Mouse (Mus musculus) limb, embryonic 13.5 days (tissue): ENCODE results near the gene Add2. TPM values are rescaled to one million over a fixed set of nuclear protein-coding genes. Genes with fewer than 3 reads are reported as not detected.

Experiments used
- ATAC-seq: fragments of 200-750 bp; cut with Nextera tagmentation; 2 replicates; pipeline ENCODE4 v1.8.0; 2017; ENCODE audit warnings: low read depth, moderate number of reproducible peaks, moderate TSS enrichment; ENCODE audit not compliant: low FRiP score
- H3K27ac ChIP-seq: fragments of 300-500 bp; sonication (generic); 2 replicates; pipeline ENCODE4 v1.5.1; 2015; ENCODE audit warnings: inconsistent platforms, mild to moderate bottlenecking, moderate library complexity
- H3K27me3 ChIP-seq: fragments of 300-500 bp; sonication (generic); 2 replicates; pipeline ENCODE4 v1.6.1; 2015; ENCODE audit warnings: mild to moderate bottlenecking, inconsistent platforms
- H3K36me3 ChIP-seq: fragments of 300-500 bp; sonication (generic); 2 replicates; pipeline ENCODE4 v1.6.1; 2015; ENCODE audit warnings: inconsistent platforms, mild to moderate bottlenecking, moderate library complexity
- H3K4me1 ChIP-seq: fragments of 300-500 bp; sonication (generic); 2 replicates; pipeline ENCODE4 v1.6.1; 2015; ENCODE audit warnings: inconsistent platforms
- H3K4me2 ChIP-seq: fragments of 300-500 bp; sonication (generic); replicated peaks from 2 replicates; pipeline ENCODE4 v1.6.1; 2015; ENCODE audit warnings: inconsistent platforms, mild to moderate bottlenecking, moderate library complexity
- H3K4me3 ChIP-seq: fragments of 300-500 bp; sonication (generic); 2 replicates; pipeline ENCODE4 v1.5.1; 2015; ENCODE audit warnings: moderate library complexity, mild to moderate bottlenecking, inconsistent platforms
- H3K9ac ChIP-seq: fragments of 300-500 bp; sonication (generic); 2 replicates; pipeline ENCODE4 v1.6.1; 2015; ENCODE audit warnings: mild to moderate bottlenecking, inconsistent platforms
- H3K9me3 ChIP-seq: fragments of 300-500 bp; sonication (generic); 2 replicates; pipeline ENCODE4 v1.6.1; 2016; ENCODE audit warnings: inconsistent platforms
- WGBS: fragments of 180-500 bp; shearing (Covaris S2); methylation state at CpG from one replicate; pipeline ENCODE4 v1.1.7; 2015; 5-methylcytosine and 5-hydroxymethylcytosine counted together
- polyA plus RNA-seq: library from polyadenylated mRNA; unstranded; fragments of >200 nt; fragmentation: Nextera tagmentation; extraction: Ambion mirVana; gene quantifications from 2 replicates; pipeline ENCODE4 v1.2.1, GENCODE M21; 2015

The Add2 gene
- polyA plus RNA-seq, 1 experiment from 2014 or later = 4.1 TPM

- H3K4me2 ChIP-seq = no peak overlapping the region
- H3K4me1 ChIP-seq = peaks cover 12% of the 10 kb centered on the region
- H3K27ac ChIP-seq = no peak overlapping the region
- H3K27me3 ChIP-seq = 0 out of 2 replicates have a peak, but pooled peaks cover 5% of the 10 kb centered on the region
- no peak for ATAC-seq
- WGBS = 73% methylated on average over 8 of the region's 8 CpGs
- no peak overlapping the region for H3K4me3 ChIP-seq
- 0 out of 2 replicates have a peak, but pooled peaks cover 5% of the 10 kb centered on the region for H3K9me3 ChIP-seq
- no peak overlapping the region for H3K9ac ChIP-seq
- H3K36me3 ChIP-seq = no peaks in the 10 kb centered on the region
Measured at GRCm38 (mm10) chr6:86153436-86153990, 125.0 kb downstream of the Add2 start.

GRCm38 (mm10) chr6:86154006-86154405 is 125.5 kb downstream of the Add2 start:
- Histone ChIP-seq H3K27me3 (0 out of 2 replicates have a peak, but pooled peaks cover 5% of the 10 kb centered on the region), H3K9ac (no peak overlapping the region), H3K4me2 (no peak overlapping the region), H3K4me3 (no peak overlapping the region), H3K4me1 (peaks cover 7% of the 10 kb centered on the region; the same call in 1 of the 2 replicates), H3K36me3 (no peaks in the 10 kb centered on the region), H3K27ac (no peak overlapping the region), H3K9me3 (0 out of 2 replicates have a peak, but pooled peaks cover 5% of the 10 kb centered on the region)
- ATAC-seq = no peak
- WGBS = 84% methylated on average over 5 of the region's 5 CpGs

- Histone ChIP-seq H3K4me1 (peaks cover 7% of the 10 kb centered on the region; the same call in 1 of the 2 replicates), H3K27ac (no peak overlapping the region), H3K27me3 (0 out of 2 replicates have a peak, but pooled peaks cover 5% of the 10 kb centered on the region), H3K36me3 (no peaks in the 10 kb centered on the region), H3K4me2 (no peak overlapping the region), H3K9ac (no peak overlapping the region), H3K9me3 (0 out of 2 replicates have a peak, but pooled peaks cover 5% of the 10 kb centered on the region), H3K4me3 (no peak overlapping the region)
- WGBS = 54% methylated on average over 2 of the region's 2 CpGs
- ATAC-seq = no peak
Measured at GRCm38 (mm10) chr6:86154481-86154880, 126.0 kb downstream of the Add2 start.

- H3K9ac ChIP-seq = no peak overlapping the region
- H3K36me3 ChIP-seq = no peaks in the 10 kb centered on the region
- 62% methylated on average over 17 of the region's 17 CpGs for WGBS
- peaks cover 7% of the 10 kb centered on the region; the same call in 1 of the 2 replicates for H3K4me1 ChIP-seq
- no peak overlapping the region for H3K27ac ChIP-seq
- H3K4me3 ChIP-seq = no peak overlapping the region
- H3K9me3 ChIP-seq = no peaks in the 10 kb centered on the region
- peak overlapping the region; percentile 27 for H3K4me2 ChIP-seq
- ATAC-seq = peak; percentile 54
- H3K27me3 ChIP-seq = 0 out of 2 replicates have a peak, but pooled peaks cover 5% of the 10 kb centered on the region
Measured at GRCm38 (mm10) chr6:86157253-86158234, 129.1 kb downstream of the Add2 start.

- Histone ChIP-seq H3K9ac (no peak overlapping the region), H3K4me1 (peaks cover 7% of the 10 kb centered on the region; the same call in 1 of the 2 replicates)
- WGBS = 66% methylated on average over 3 of the region's 3 CpGs
Measured at GRCm38 (mm10) chr6:86160878-86161277, 132.4 kb downstream of the Add2 start.

GRCm38 (mm10) chr6:86161586-86161985 is 133.1 kb downstream of the Add2 start:
- no peak for ATAC-seq
- WGBS = 57% methylated on average over 7 of the region's 7 CpGs
- no peak overlapping the region for H3K4me3 ChIP-seq

More at GRCm38 (mm10) chr6:86160878-86161277, 132.4 kb downstream of the Add2 start:
- Histone ChIP-seq H3K27ac (no peak overlapping the region), H3K27me3 (no peaks in the 10 kb centered on the region), H3K9me3 (no peaks in the 10 kb centered on the region), H3K36me3 (no peaks in the 10 kb centered on the region), H3K4me2 (no peak overlapping the region), H3K4me3 (no peak overlapping the region)
- ATAC-seq = no peak

GRCm38 (mm10) chr6:86164028-86164427 is 135.5 kb downstream of the Add2 start:
- Histone ChIP-seq H3K4me2 (no peak overlapping the region), H3K27ac (no peak overlapping the region), H3K36me3 (no peaks in the 10 kb centered on the region), H3K4me1 (no peaks in the 10 kb centered on the region), H3K27me3 (no peaks in the 10 kb centered on the region), H3K9me3 (no peaks in the 10 kb centered on the region), H3K9ac (no peak overlapping the region), H3K4me3 (no peak overlapping the region)
- 54% methylated on average over 3 of the region's 3 CpGs for WGBS
- ATAC-seq = no peak

More at GRCm38 (mm10) chr6:86161586-86161985, 133.1 kb downstream of the Add2 start:
- Histone ChIP-seq H3K4me2 (no peak overlapping the region), H3K27me3 (no peaks in the 10 kb centered on the region), H3K4me1 (peaks cover 7% of the 10 kb centered on the region; the same call in 1 of the 2 replicates), H3K36me3 (no peaks in the 10 kb centered on the region), H3K9ac (no peak overlapping the region), H3K27ac (no peak overlapping the region), H3K9me3 (no peaks in the 10 kb centered on the region)

- H3K9me3 ChIP-seq = no peaks in the 10 kb centered on the region
- WGBS = 77% methylated on average over 9 of the region's 9 CpGs
- H3K27ac ChIP-seq = no peak overlapping the region
- no peak overlapping the region for H3K9ac ChIP-seq
- no peaks in the 10 kb centered on the region for H3K4me1 ChIP-seq
- no peak overlapping the region for H3K4me2 ChIP-seq
- no peaks in the 10 kb centered on the region for H3K36me3 ChIP-seq
- no peaks in the 10 kb centered on the region for H3K27me3 ChIP-seq
- no peak for ATAC-seq
- no peak overlapping the region for H3K4me3 ChIP-seq
Measured at GRCm38 (mm10) chr6:86166426-86166825, 137.9 kb downstream of the Add2 start.

GRCm38 (mm10) chr6:86167851-86168250 is 139.4 kb downstream of the Add2 start:
- Histone ChIP-seq H3K9ac (no peak overlapping the region), H3K9me3 (no peaks in the 10 kb centered on the region), H3K4me2 (no peak overlapping the region), H3K36me3 (no peaks in the 10 kb centered on the region), H3K27me3 (no peaks in the 10 kb centered on the region), H3K4me1 (no peaks in the 10 kb centered on the region), H3K4me3 (no peak overlapping the region), H3K27ac (no peak overlapping the region)
- ATAC-seq = no peak
- 63% methylated on average over 5 of the region's 5 CpGs for WGBS

- 42% methylated on average over 4 of the region's 4 CpGs for WGBS
- no peaks in the 10 kb centered on the region for H3K36me3 ChIP-seq
Measured at GRCm38 (mm10) chr6:86169166-86169565, 140.7 kb downstream of the Add2 start.

More at GRCm38 (mm10) chr6:86169166-86169565, 140.7 kb downstream of the Add2 start:
- no peak overlapping the region for H3K4me3 ChIP-seq
- H3K27me3 ChIP-seq = no peaks in the 10 kb centered on the region
- H3K4me1 ChIP-seq = no peaks in the 10 kb centered on the region
- no peak overlapping the region for H3K9ac ChIP-seq
- no peak overlapping the region for H3K4me2 ChIP-seq
- ATAC-seq = no peak
- no peaks in the 10 kb centered on the region for H3K9me3 ChIP-seq
- H3K27ac ChIP-seq = no peak overlapping the region
